Mouse (Mus musculus): ENCODE measurements around the gene Kidins220. TPM values are rescaled to one million over a fixed set of nuclear protein-coding genes. Genes with fewer than 3 reads are reported as not detected.

The Kidins220 gene
- total and polyA plus RNA-seq, 3 experiments, result 41.6 to 68.4 (median 68.4) TPM

DNA sequence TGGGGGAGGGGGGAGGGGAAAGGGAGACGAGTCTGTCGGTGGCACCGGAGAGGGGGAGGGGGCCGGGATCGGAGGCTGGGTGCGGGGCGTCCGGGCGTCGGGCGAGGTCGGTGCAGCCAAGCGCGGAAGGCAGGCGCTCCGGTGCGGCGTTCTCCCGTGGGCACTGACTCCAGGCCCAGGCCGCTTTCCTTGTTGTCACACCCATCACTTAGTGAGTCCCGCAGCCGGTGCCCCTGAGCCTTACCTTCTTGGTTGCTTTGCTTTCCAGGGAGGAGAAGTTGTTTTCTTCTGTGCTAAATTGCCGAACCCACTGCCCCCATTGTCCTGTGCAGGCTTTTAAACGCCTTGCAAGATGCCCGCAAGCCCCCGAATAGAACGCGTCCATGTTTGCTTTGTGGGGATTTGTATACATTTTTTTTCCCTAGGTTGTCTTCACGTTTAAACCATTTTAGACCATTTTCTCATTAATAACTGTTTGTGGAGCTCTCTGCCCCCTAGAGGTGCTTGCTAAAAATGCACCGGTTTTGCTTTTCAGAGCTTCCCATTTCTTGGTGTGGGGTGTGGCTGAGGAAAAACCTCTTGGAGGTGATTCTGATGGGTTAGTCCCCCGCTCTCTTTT is 499 bp downstream of the Kidins220 start:
- TF ChIP-seq CTCF (IDR thresholded peaks at IDR 0.05) (peak; percentile 87), EP300 (IDR thresholded peaks at IDR 0.05; ENCODE audit: insufficient read depth, low read depth, low read length) (no peak)
- Histone ChIP-seq H3K36me3 (ENCODE audit: control insufficient read depth, insufficient read depth, low read length) (peaks cover 20% of the 10 kb centered on the region), H3K4me3 (peak overlapping the region; percentile 80), H3K79me2 (replicated peaks; ENCODE audit: control insufficient read depth, insufficient read depth, low read length) (peaks cover 10% of the 10 kb centered on the region), H3K4me1 (ENCODE audit: control insufficient read depth, insufficient read depth, low read length) (peaks cover 5% of the 10 kb centered on the region), H3K27me3 (ENCODE audit: control insufficient read depth, insufficient read depth, low read length) (no peaks in the 10 kb centered on the region), H3K9ac (ENCODE audit: low read depth, low read length) (peak overlapping the region; percentile 78), H3K27ac (peak overlapping the region; percentile 89)
- 1% methylated on average over 30 of the region's 31 CpGs for WGBS
- intact Hi-C loops (cut with DNase I), result loop anchor here (2.0 kb wide), 1 partner anchor 22 kb away; no protein-coding TSS in a partner anchor
- peak in 1 of 2 experiments; percentile 68 for DNase-seq

DNA sequence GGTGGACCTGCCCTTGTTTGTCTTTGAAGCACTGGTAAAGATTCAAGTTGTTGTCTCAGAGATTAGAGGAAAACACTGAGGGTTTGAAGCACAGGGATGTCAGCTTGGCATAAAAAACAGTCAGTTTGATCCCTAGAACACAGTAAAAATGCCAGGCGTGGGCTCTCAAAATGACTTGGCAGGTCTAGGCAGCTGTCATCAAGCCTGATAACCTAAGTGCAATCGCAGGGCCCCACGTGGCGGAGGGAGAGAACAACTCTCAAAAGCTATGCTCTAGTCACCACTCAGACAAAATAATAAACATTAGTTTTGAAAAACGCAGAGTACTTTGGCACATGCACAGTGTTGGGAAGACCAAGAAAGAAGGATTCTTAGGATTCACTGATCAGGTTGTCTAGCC is 10.5 kb downstream of the Kidins220 start:
- no peak overlapping the region for H3K9ac ChIP-seq (ENCODE audit: low read depth, low read length)
- H3K27me3 ChIP-seq (ENCODE audit: control insufficient read depth, insufficient read depth, low read length), result no peaks in the 10 kb centered on the region
- intact Hi-C loops (cut with DNase I), result no loop called here
- H3K27ac ChIP-seq, result no peak overlapping the region
- peaks cover 4% of the 10 kb centered on the region for H3K79me2 ChIP-seq (replicated peaks; ENCODE audit: control insufficient read depth, insufficient read depth, low read length)
- TF ChIP-seq EP300 (IDR thresholded peaks at IDR 0.05; ENCODE audit: insufficient read depth, low read depth, low read length) (0 out of 2 replicates have a peak, but pooled peaks have one; percentile 18), CTCF (IDR thresholded peaks at IDR 0.05) (no peak)
- DNase-seq, result no peak
- H3K4me1 ChIP-seq (ENCODE audit: control insufficient read depth, insufficient read depth, low read length), result peaks cover 4% of the 10 kb centered on the region
- WGBS, result 46% methylated on average over 5 of the region's 5 CpGs
- no peak overlapping the region for H3K4me3 ChIP-seq
- peaks cover 34% of the 10 kb centered on the region for H3K36me3 ChIP-seq (ENCODE audit: control insufficient read depth, insufficient read depth, low read length)

DNA sequence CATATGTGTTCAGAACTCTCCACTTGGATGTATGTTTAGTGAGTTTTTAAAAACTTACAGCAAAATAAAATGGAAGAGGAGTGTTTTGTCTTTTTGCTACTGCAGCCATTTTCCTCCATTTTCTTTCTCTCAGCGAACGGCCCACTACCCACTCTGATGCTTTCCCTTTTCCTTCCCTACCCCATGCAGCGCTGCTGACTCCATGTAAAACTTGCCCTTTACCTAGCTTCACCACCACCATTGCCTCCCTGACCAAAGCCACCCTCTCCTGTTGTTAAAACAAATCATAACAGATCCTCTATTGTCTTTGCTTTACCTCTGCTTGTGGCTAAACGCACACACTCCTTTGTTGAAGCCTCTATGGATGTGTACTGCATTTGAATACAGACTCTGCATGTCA is 20.6 kb downstream of the Kidins220 start:
- no peak overlapping the region for H3K27ac ChIP-seq
- no peak for DNase-seq
- H3K9ac ChIP-seq (ENCODE audit: low read depth, low read length), result no peak overlapping the region
- no peak for TF ChIP-seq CTCF (IDR thresholded peaks at IDR 0.05)
- TF ChIP-seq EP300 (IDR thresholded peaks at IDR 0.05; ENCODE audit: insufficient read depth, low read depth, low read length), result no peak
- no peak for TF ChIP-seq POLR2A (IDR thresholded peaks at IDR 0.05; ENCODE audit: insufficient read depth, low read depth, low read length)
- WGBS, result 95% methylated on average over 4 of the region's 4 CpGs
- no peak overlapping the region for H3K4me3 ChIP-seq
- peaks cover 12% of the 10 kb centered on the region for H3K36me3 ChIP-seq (ENCODE audit: control insufficient read depth, insufficient read depth, low read length)
- H3K79me2 ChIP-seq (replicated peaks; ENCODE audit: control insufficient read depth, insufficient read depth, low read length), result 0 out of 2 replicates have a peak, but pooled peaks cover 2% of the 10 kb centered on the region
- intact Hi-C loops (cut with DNase I), result no loop called here
- H3K27me3 ChIP-seq (ENCODE audit: control insufficient read depth, insufficient read depth, low read length), result no peaks in the 10 kb centered on the region
- no peaks in the 10 kb centered on the region; the same call in 1 of the 2 replicates for H3K4me1 ChIP-seq (ENCODE audit: control insufficient read depth, insufficient read depth, low read length)

DNA sequence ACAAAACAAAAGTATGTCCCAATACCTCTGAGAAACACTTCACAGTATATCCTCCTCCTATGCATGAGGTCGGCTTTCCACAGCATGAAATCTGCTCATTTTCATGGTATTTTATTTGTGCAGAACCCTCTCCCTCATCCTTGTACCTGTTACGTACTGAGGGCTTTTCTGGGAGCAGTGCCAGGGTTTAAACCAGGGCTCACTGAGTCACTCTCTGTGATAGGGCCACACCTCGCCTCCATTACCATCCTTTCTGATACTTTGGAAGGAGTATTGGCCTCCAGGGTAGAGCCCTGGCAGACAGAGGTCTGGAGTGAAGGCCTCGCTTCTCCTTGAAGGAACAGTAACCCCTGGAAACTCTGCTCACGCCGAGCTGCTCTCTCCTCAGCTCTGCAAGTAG is 30.6 kb downstream of the Kidins220 start:
- Histone ChIP-seq H3K4me3 (no peak overlapping the region), H3K36me3 (ENCODE audit: control insufficient read depth, insufficient read depth, low read length) (peaks cover 2% of the 10 kb centered on the region), H3K9ac (ENCODE audit: low read depth, low read length) (no peak overlapping the region), H3K27me3 (ENCODE audit: control insufficient read depth, insufficient read depth, low read length) (no peaks in the 10 kb centered on the region), H3K27ac (no peak overlapping the region), H3K79me2 (replicated peaks; ENCODE audit: control insufficient read depth, insufficient read depth, low read length) (no peaks in the 10 kb centered on the region), H3K4me1 (ENCODE audit: control insufficient read depth, insufficient read depth, low read length) (no peaks in the 10 kb centered on the region)
- no peak for TF ChIP-seq EP300 (IDR thresholded peaks at IDR 0.05; ENCODE audit: insufficient read depth, low read depth, low read length)
- no peak for TF ChIP-seq POLR2A (IDR thresholded peaks at IDR 0.05; ENCODE audit: insufficient read depth, low read depth, low read length)
- TF ChIP-seq CTCF (IDR thresholded peaks at IDR 0.05), result no peak
- DNase-seq, result no peak
- intact Hi-C loops (cut with DNase I), result no loop called here
- 78% methylated on average over 6 of the region's 6 CpGs for WGBS

DNA sequence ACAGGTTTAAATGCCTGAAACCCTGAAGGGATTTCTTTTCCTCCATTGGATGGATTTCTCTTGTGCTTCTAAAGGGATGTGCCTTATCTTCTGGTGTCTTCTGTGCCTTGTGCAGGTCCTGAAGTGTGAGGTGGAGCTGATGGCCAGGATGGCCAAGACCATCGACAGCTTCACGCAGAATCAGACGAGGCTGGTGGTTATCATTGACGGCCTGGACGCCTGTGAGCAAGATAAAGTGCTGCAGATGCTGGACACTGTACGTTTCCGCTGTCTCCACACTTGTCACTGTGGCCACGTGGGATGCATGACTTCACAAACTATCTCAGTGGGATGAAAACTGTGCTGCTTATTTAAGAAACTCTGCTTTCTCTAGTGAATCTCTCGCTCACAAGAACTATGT is 35.2 kb downstream of the Kidins220 start:
- Histone ChIP-seq H3K79me2 (replicated peaks; ENCODE audit: control insufficient read depth, insufficient read depth, low read length) (no peaks in the 10 kb centered on the region), H3K9ac (ENCODE audit: low read depth, low read length) (no peak overlapping the region), H3K27me3 (ENCODE audit: control insufficient read depth, insufficient read depth, low read length) (no peaks in the 10 kb centered on the region), H3K4me1 (ENCODE audit: control insufficient read depth, insufficient read depth, low read length) (peaks cover 2% of the 10 kb centered on the region; the same call in 1 of the 2 replicates), H3K27ac (no peak overlapping the region), H3K4me3 (no peak overlapping the region), H3K36me3 (ENCODE audit: control insufficient read depth, insufficient read depth, low read length) (peaks cover 7% of the 10 kb centered on the region)
- WGBS, result 61% methylated on average over 9 of the region's 9 CpGs
- TF ChIP-seq POLR2A (IDR thresholded peaks at IDR 0.05; ENCODE audit: insufficient read depth, low read depth, low read length) (no peak), CTCF (IDR thresholded peaks at IDR 0.05) (no peak), EP300 (IDR thresholded peaks at IDR 0.05; ENCODE audit: insufficient read depth, low read depth, low read length) (no peak)
- intact Hi-C loops (cut with DNase I), result no loop called here
- DNase-seq, result no peak

DNA sequence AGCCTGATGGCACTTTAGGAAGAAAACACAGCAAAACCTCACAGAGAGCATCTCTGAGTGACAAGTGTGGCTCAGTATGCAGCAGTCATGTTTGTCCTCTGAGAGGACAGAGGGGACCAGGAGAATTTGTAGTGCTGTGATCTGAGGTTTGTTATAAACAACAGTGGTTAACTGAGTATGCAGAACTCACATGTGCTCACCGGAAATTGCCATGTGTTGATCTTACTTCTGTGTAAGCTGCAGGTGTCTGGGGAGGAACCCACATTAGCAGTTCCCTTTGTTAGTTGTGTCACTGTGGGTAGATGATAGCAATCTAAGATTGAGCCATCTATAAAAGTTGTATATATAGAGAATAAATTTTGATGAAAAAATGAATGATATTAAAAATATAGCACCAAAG is 35.7 kb downstream of the Kidins220 start:
- Histone ChIP-seq H3K27ac (no peak overlapping the region), H3K4me3 (no peak overlapping the region), H3K27me3 (ENCODE audit: control insufficient read depth, insufficient read depth, low read length) (no peaks in the 10 kb centered on the region), H3K4me1 (ENCODE audit: control insufficient read depth, insufficient read depth, low read length) (peaks cover 2% of the 10 kb centered on the region; the same call in 1 of the 2 replicates), H3K36me3 (ENCODE audit: control insufficient read depth, insufficient read depth, low read length) (peaks cover 7% of the 10 kb centered on the region), H3K9ac (ENCODE audit: low read depth, low read length) (no peak overlapping the region), H3K79me2 (replicated peaks; ENCODE audit: control insufficient read depth, insufficient read depth, low read length) (no peaks in the 10 kb centered on the region)
- DNase-seq, result no peak
- intact Hi-C loops (cut with DNase I), result no loop called here
- WGBS, result 78% methylated on average over 1 of the region's 1 CpGs
- no peak for TF ChIP-seq CTCF (IDR thresholded peaks at IDR 0.05)
- TF ChIP-seq POLR2A (IDR thresholded peaks at IDR 0.05; ENCODE audit: insufficient read depth, low read depth, low read length), result no peak
- TF ChIP-seq EP300 (IDR thresholded peaks at IDR 0.05; ENCODE audit: insufficient read depth, low read depth, low read length), result no peak
